Mouse (Mus musculus) G1E (cell line): ENCODE measurements around the gene Il17re.

Source experiments
- CTCF ChIP-seq: IDR thresholded peaks from 2 replicates; pipeline ENCODE4 v1.5.1; 2012; ENCODE audit warnings: low read depth, low read length, inconsistent platforms, mixed read lengths
- GATA1 ChIP-seq: IDR thresholded peaks from 2 replicates; pipeline ENCODE4 v1.6.1; 2012; ENCODE audit warnings: borderline replicate concordance, low read length, inconsistent platforms, mixed read lengths

DNA sequence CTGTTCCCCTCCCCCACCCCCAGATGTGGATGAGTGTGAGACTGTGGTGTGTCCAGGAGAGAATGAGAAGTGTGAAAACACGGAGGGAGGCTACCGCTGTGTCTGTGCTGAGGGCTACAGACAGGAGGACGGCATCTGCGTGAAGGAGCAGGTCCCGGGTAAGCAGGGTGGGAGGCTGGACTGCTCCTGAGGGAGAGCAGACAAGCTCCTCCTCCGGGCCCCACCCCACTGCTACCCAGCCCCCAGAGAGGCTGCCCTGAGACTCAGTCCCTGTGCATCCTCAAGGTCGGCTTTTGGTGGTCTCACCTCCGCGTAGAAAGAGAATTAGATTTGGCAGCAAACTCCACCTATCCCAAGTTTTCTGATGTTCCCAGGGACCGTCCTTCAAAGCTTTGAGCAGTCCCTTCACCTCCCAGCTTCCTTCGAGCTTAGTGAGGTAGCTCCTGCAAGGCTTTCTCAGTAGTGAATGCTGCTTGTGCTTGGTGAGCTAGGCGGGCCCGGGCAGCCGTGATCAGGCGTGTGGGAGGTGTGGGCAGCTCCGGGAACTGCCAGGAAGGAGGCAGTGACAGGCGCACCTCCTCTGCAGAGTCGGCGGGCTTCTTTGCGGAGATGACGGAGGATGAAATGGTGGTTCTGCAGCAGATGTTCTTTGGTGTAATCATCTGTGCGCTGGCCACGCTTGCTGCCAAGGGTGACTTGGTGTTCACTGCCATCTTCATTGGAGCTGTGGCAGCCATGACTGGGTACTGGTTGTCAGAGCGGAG lies 34.0 kb downstream of the Il17re start:
- no peak for TF ChIP-seq CTCF
- TF ChIP-seq GATA1, result no peak
